Comparison of ENCODE assay signal across 11 mouse cellular contexts in genomic region chr11:117557474-117558381, GRCm38 (mm10).
A peak's percentile ranks its signal among the peaks of the same experiment; 100 is the strongest.
DNase-seq lines count a peak whose midpoint lies in the region; TF ChIP-seq lines count a peak whose summit lies in the region.
"Had no signal": no experiment of that assay in that cellular context is flagged by ENCODE, and none has a peak within 500 bp of the region (broad histone marks: within the 10 kb centered on the region; RNA-seq: fewer than 3 reads in every experiment).

No protein-coding gene starts in this region.

- H3K4me3 ChIP-seq in C2C12 (ENCODE audit: insufficient read depth, poor library complexity, severe bottlenecking), result no peak overlapping the region
- peak overlapping the region; percentile 47 for H3K4me3 ChIP-seq in brown adipose tissue, adult 24 weeks (ENCODE audit: insufficient read depth, low read depth, low read length)
- H3K4me3 ChIP-seq in thymus, adult 2 months (ENCODE audit: control insufficient read depth, insufficient read depth, low read length), result no peak overlapping the region
- H3K4me3 ChIP-seq: forebrain, embryonic 10.5 days; liver, embryonic 15.5 days had no signal

- H3K79me2 ChIP-seq in C2C12 (ENCODE audit: control insufficient read depth, insufficient read depth), result no peaks in the 10 kb centered on the region

- H3ac ChIP-seq in C2C12 (ENCODE audit: control insufficient read depth, insufficient read length, low read depth), result peak overlapping the region; percentile 13

- 89% methylated on average over 16 of the region's 16 CpGs for WGBS in thymus, adult 2 months

- peak; percentile 81 to 94 for DNase-seq in heart, adult 18-20 months
- DNase-seq in kidney, postnatal 10 days, result peak; percentile 53
- DNase-seq in thymus, adult 2 months, result no peak
- DNase-seq in spleen, adult 18-20 months, result no peak
- DNase-seq in right cerebral cortex, postnatal 25 days, result no peak
- no peak for DNase-seq in layer of hippocampus, postnatal 10 days (ENCODE audit: low spot score in 2 of 2)

- H3K79me3 ChIP-seq in C2C12 (ENCODE audit: low read depth), result no peaks in the 10 kb centered on the region

- peaks cover 13% of the 10 kb centered on the region for H3K4me1 ChIP-seq in brown adipose tissue, adult 24 weeks (ENCODE audit: control insufficient read depth, insufficient read depth, insufficient read length, low read length)
- no peaks in the 10 kb centered on the region for H3K4me1 ChIP-seq in thymus, adult 2 months (replicated peaks; ENCODE audit: control insufficient read depth, insufficient read depth, low read length)
- H3K4me1 ChIP-seq: liver, embryonic 15.5 days had no signal

- H3K36me3 ChIP-seq in C2C12 (ENCODE audit: control insufficient read depth, insufficient read depth), result no peaks in the 10 kb centered on the region
- no peaks in the 10 kb centered on the region for H3K36me3 ChIP-seq in thymus, adult 2 months (ENCODE audit: control insufficient read depth, insufficient read depth, low read length)
- H3K36me3 ChIP-seq: forebrain, embryonic 10.5 days; liver, embryonic 15.5 days had no signal

- peak overlapping the region; percentile 99 for H3K27ac ChIP-seq in brown adipose tissue, adult 24 weeks (replicated peaks; ENCODE audit: low read depth, low read length)
- H3K27ac ChIP-seq in thymus, adult 2 months (ENCODE audit: control insufficient read depth, insufficient read depth, low read length), result no peak overlapping the region
- H3K27ac ChIP-seq: forebrain, embryonic 10.5 days; liver, embryonic 15.5 days had no signal

- TF ChIP-seq POLR2A in thymus, adult 2 months (IDR thresholded peaks at IDR 0.05; ENCODE audit: control insufficient read depth, extremely low read depth, insufficient read depth, low read length, poor library complexity), result no peak

- TF ChIP-seq CTCF in C2C12 (IDR thresholded peaks at IDR 0.05; ENCODE audit: control insufficient read depth, insufficient read depth, insufficient read length), result no peak
- no peak for TF ChIP-seq CTCF in thymus, adult 2 months (IDR thresholded peaks at IDR 0.05; ENCODE audit: borderline replicate concordance, control insufficient read depth, extremely low read depth, insufficient read depth, low read length, poor library complexity)

- no peaks in the 10 kb centered on the region for H3K27me3 ChIP-seq in C2C12 (ENCODE audit: control insufficient read depth, insufficient read depth, insufficient read length)
- H3K27me3 ChIP-seq in thymus, adult 2 months (ENCODE audit: control insufficient read depth, insufficient read depth, low read length), result no peaks in the 10 kb centered on the region
- H3K27me3 ChIP-seq: liver, embryonic 15.5 days; Patski had no signal

TF ChIP-seq in C2C12, 6 proteins besides CTCF, POLR2A, EP300 and RAD21:
- TF ChIP-seq USF1 (IDR thresholded peaks at IDR 0.05; ENCODE audit: low read depth), result no peak
- no peak for TF ChIP-seq MAX (IDR thresholded peaks at IDR 0.05)
- peak; percentile 34 for TF ChIP-seq FOSL1 (IDR thresholded peaks at IDR 0.05; ENCODE audit: insufficient read depth, low read length, poor library complexity, severe bottlenecking)
- TF ChIP-seq CEBPB (IDR thresholded peaks at IDR 0.05; ENCODE audit: low read depth), result no peak
- no peak for TF ChIP-seq MYOG (IDR thresholded peaks at IDR 0.05; ENCODE audit: control insufficient read depth, extremely low read depth, insufficient read length)

Comparison
In these comparisons a context has a peak if more than half of its experiments do, and no peak if none do; other contexts are left out.
1. DNase-seq: peak in heart, adult 18-20 months (2 of 2) and kidney, postnatal 10 days (single experiment); none in thymus, adult 2 months (single experiment), spleen, adult 18-20 months (0 of 2), right cerebral cortex, postnatal 25 days (single experiment) and layer of hippocampus, postnatal 10 days (0 of 2).